Mouse (Mus musculus): Measurements from ENCODE around the gene Galr2.
"Not testable (repeated sequence)": the region's sequence is repeated elsewhere in the genome, so short reads cannot be mapped to it uniquely, and the experiment has no call there.

The Galr2 gene

GRCm38 (mm10) chr11:116269560-116269959, 11.2 kb upstream of the Galr2 start:
- DNase-seq (ENCODE audit: low read depth, low spot score) = no peak

- no peak for DNase-seq (ENCODE audit: low read depth, low spot score)
Observed at GRCm38 (mm10) chr11:116272589-116273468, 7.9 kb upstream of the Galr2 start.

- no peak for DNase-seq (ENCODE audit: low read depth, low spot score)
Observed at GRCm38 (mm10) chr11:116273469-116274044, 7.2 kb upstream of the Galr2 start.

DNA sequence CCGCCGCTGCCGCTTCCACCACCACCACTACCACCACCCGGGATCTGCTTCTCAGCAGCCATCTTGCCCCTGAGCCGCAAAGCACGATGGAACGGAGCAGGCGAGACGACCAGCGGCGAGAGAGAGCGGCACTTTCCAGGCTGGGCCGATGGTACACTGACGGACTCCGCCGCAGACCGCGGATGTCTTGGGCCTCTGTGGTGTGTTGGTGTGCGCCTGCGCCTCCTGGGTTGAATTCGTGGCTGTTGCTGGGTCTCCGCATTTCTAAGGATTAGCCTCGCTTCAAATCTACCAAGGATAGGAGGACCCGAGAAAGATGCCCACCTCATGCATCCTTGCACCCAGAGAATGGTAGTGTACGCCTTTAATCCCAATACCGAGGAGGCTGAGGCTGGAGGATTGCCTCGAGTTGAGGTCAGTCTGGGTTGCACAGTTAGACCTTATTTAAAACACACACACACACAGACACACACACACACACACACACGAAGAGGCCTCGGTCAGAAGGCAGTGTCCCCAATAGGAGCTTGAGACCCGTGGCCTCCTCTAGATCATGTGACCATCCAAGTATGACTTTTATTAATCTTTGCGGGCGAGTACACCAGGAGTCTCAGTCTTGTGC, 6.6 kb upstream of the Galr2 start, which contains the start of gene Srp68:
Srp68 (minus strand) TSS at position 173 of the 622 bp plus-strand sequence.
- peak; percentile 99 for DNase-seq (ENCODE audit: low read depth, low spot score)

DNA sequence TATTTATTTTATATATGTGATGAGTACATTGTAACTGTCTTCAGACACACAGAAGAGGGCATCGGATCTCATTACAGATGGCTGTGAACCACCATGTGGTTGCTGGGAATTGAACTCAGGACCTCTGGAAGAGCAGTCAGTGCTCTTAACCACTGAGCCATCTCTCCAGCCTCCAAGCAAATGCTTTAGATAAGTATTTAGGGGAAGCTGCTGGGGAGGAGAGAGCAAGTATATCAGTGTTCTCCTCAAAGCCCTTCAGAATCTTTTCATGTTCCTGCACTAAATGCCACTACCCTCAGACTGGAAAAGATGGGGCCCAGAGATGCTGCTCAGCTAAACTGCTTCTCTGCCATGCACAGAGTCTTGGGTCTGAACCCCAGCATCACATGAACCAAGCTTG, 3.6 kb upstream of the Galr2 start:
- not testable (repeated sequence) for DNase-seq (ENCODE audit: low read depth, low spot score)

- no peak for DNase-seq (ENCODE audit: low read depth, low spot score)
Observed at GRCm38 (mm10) chr11:116281671-116282070, 932 bp downstream of the Galr2 start.

DNA sequence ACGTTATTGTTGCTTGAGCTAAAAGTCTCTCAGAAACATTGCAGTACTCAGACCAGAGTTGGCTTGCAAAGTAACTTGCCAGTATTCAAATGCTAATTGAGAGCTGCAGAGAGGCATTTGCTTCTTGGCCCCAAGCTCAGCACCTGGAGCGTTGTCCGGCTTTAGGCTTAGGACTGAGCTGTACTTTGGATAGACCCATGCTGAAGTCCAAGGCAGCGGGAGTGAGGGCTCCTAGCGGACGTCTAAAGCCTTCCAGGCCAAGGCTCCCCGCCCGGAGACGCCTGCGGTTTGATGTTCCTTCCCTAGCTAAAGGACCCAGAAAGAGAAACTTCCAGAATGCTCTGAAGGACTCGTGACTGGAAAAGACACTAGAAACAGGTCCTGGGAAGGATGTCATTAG, 1.4 kb downstream of the Galr2 start:
- DNase-seq (ENCODE audit: low read depth, low spot score) = no peak

DNA sequence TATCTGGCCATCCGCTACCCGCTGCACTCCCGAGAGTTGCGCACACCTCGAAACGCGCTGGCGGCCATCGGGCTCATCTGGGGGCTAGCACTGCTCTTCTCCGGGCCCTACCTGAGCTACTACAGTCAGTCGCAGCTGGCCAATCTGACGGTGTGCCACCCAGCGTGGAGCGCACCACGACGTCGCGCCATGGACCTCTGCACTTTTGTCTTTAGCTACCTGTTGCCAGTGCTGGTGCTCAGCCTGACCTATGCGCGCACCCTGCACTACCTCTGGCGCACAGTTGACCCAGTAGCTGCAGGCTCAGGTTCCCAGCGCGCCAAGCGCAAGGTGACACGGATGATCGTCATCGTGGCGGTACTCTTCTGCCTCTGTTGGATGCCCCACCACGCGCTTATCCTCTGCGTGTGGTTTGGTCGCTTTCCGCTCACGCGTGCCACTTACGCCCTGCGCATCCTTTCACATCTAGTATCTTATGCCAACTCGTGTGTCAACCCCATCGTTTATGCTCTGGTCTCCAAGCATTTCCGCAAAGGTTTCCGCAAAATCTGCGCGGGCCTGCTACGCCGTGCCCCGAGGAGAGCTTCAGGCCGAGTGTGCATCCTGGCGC, 2.3 kb downstream of the Galr2 start:
- no peak for DNase-seq (ENCODE audit: low read depth, low spot score)

GRCm38 (mm10) chr11:116283982-116284381, 3.2 kb downstream of the Galr2 start:
- DNase-seq (ENCODE audit: low read depth, low spot score) = no peak

DNA sequence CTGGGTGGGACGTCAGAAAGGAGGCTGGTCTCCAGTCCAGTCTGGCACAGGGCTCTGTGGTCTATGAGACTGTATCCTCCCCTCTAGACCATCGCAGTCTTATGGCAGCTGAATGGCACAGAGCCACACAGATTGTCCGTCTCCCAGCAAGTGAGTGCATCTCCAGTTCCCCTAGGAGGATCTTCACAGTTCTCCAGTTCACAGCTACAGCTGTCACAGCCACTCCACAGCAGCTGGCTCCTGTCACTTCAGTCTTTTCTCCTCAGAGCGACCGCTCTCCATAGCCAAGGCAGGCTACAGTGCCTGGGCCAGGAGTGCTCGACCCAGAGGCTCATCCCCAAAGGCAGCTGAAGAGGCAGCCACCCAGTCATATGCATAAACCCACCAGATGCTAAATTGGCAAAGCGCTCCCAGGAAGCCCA, 5.0 kb downstream of the Galr2 start:
- no peak for DNase-seq (ENCODE audit: low read depth, low spot score)

GRCm38 (mm10) chr11:116287351-116287750, 6.6 kb downstream of the Galr2 start:
- no peak for DNase-seq (ENCODE audit: low read depth, low spot score)

- no peak for DNase-seq (ENCODE audit: low read depth, low spot score)
Observed at GRCm38 (mm10) chr11:116290556-116290955, 9.8 kb downstream of the Galr2 start.

GRCm38 (mm10) chr11:116292401-116292800, 11.7 kb downstream of the Galr2 start:
- DNase-seq (ENCODE audit: low read depth, low spot score) = no peak

DNA sequence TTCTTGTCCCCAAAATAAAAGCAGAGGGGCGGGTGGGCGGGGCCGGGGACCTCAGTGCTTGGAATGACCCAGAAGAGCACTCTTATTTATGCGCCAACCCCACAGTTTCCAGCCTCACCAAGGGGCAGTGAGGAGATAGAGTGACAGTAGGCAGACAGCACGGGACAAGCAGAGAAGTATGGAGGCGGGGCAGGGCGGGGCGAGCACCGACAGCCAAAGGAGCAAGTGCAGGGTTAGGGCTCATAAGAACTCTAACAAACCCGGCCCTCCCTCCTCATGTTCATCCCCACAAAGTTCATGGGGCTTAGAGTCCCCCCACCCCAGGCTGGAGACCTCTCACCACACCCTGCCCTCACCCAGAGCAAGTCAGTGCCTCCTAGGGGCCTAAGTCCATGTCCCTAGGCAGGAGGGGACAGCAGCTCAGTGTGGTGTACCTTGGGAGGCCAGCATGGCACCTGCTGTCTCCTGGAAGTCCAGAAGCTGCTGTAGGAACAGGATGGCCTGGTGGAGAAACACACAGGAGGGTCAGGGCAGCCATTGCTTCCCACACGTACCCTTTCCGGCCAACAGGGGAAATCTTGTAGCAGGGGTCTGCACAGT, 12.9 kb downstream of the Galr2 start:
- no peak for DNase-seq (ENCODE audit: low read depth, low spot score)

GRCm38 (mm10) chr11:116294319-116294718, 13.6 kb downstream of the Galr2 start:
- peak; percentile 71 for DNase-seq (ENCODE audit: low read depth, low spot score)

DNA sequence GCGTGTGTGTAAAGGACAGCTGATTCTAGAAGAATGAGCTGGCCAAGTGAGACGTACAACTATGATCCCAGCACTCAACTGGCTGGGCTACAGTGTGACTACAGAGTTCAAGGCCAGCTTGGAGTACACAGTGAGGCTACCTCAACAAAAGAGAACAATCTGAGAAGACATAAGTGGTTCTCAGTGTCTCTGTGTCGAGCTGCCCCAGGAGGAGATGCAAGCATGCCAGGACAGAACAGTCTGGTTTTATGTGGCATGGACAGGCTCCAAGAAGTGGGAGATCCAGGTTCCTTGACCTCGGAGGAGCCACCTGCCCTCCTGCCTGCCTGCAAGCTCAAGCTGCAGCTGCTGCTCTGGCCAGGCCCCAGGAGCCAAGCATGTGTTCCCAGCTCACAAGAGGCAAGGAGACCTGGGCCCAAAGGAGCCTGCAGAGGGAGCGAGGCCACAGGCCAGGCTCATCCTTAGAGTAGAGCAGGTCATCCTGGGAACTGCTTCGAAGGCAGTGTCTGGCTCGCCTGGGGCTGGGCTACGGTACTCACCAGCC, 15.5 kb downstream of the Galr2 start:
- DNase-seq (ENCODE audit: low read depth, low spot score) = peak; percentile 44

DNA sequence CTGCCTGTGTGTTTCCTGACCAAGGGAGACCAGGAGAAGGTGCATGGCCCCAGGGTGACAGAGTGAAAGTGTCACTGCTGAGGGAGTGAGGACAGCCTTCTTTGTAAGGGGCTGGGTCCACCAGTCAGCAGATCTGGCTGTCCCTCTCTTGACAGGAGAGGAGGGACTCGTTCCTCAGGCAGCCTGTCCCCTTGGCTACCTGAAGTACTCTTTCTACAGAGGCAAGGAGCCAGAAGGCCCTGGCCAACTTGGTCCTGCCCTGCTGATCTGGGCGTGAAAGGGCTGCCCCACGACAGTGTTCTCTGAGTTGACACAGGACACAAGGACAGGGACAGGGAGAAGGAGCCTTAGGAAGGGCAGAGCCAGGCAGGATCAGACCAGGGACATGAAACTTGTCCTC, 16.3 kb downstream of the Galr2 start:
- DNase-seq (ENCODE audit: low read depth, low spot score) = no peak

GRCm38 (mm10) chr11:116298221-116298620, 17.5 kb downstream of the Galr2 start:
- peak; percentile 75 for DNase-seq (ENCODE audit: low read depth, low spot score)

- peak; percentile 94 for DNase-seq (ENCODE audit: low read depth, low spot score)
Observed at GRCm38 (mm10) chr11:116298621-116299020, 17.9 kb downstream of the Galr2 start.

DNA sequence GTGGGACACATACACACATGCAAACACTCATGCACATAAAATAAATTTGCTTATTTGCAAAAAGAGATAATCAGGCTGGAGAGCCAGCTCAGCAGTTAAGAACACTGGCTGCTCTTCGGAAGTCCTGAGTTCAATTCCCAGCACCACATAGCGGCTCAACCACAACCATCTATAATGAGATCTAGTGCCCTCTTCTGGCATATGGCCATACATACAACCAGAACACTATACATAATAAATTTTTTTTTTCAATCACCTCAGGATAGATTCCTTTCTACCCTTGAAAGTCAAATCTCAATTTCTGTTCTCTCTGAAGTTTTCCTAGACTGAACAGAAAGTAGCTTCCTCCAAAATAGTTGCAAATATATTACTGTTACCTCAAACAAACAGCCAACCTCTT, 24.7 kb downstream of the Galr2 start:
- no peak for DNase-seq (ENCODE audit: low read depth, low spot score)

All from brain, adult 2 months (tissue).